Mouse (Mus musculus) intestine, embryonic 16.5 days (tissue): ENCODE measurements around the gene Rprd1b. TPM values are rescaled to one million over a fixed set of nuclear protein-coding genes. Genes with fewer than 3 reads are reported as not detected.

ENCODE experiments used
- ATAC-seq: fragments of 200-750 bp; cut with Nextera tagmentation; 2 replicates; pipeline ENCODE4 v1.8.0; 2017; ENCODE audit warnings: moderate TSS enrichment, moderate library complexity
- H3K27ac ChIP-seq: fragments of 300-500 bp; sonication (generic); 2 replicates; pipeline ENCODE4 v1.5.1; 2014; ENCODE audit warnings: mild to moderate bottlenecking, low read length
- H3K27me3 ChIP-seq: fragments of 300-500 bp; sonication (generic); replicated peaks from 2 replicates; pipeline ENCODE4 v1.6.1; 2014; ENCODE audit warnings: low read length, control low read depth, mixed read lengths; ENCODE audit not compliant: control insufficient read depth, insufficient read depth
- H3K36me3 ChIP-seq: fragments of 300-500 bp; sonication (generic); 2 replicates; pipeline ENCODE4 v1.6.1; 2014; ENCODE audit warnings: low read length, control low read depth; ENCODE audit not compliant: control insufficient read depth, insufficient read depth
- H3K4me1 ChIP-seq: fragments of 300-500 bp; sonication (generic); 2 replicates; pipeline ENCODE4 v1.6.1; 2014; ENCODE audit warnings: low read length, control low read depth, mixed read lengths; ENCODE audit not compliant: control insufficient read depth, insufficient read depth
- H3K4me2 ChIP-seq: fragments of 300-500 bp; sonication (generic); 2 replicates; pipeline ENCODE4 v1.6.1; 2014; ENCODE audit warnings: low read depth, low read length, control low read depth
- H3K4me3 ChIP-seq: fragments of 300-500 bp; sonication (generic); 2 replicates; pipeline ENCODE4 v1.5.1; 2014; ENCODE audit warnings: mild to moderate bottlenecking, low read length
- H3K9ac ChIP-seq: fragments of 300-500 bp; sonication (generic); 2 replicates; pipeline ENCODE4 v1.6.1; 2014; ENCODE audit warnings: low read depth, low read length
- H3K9me3 ChIP-seq: fragments of 300-500 bp; sonication (generic); 2 replicates; pipeline ENCODE4 v1.6.1; 2016; ENCODE audit warnings: low read length, control low read depth; ENCODE audit not compliant: control insufficient read depth
- WGBS: fragments of 180-500 bp; shearing (Covaris S2); extraction: QIAGEN DNeasy Blood & Tissue Kit; methylation state at CpG from one replicate; pipeline ENCODE4 v1.1.7; 2014; 5-methylcytosine and 5-hydroxymethylcytosine counted together
- polyA plus RNA-seq: library from polyadenylated mRNA; unstranded; fragments of >200 nt; fragmentation: Nextera tagmentation; extraction: Ambion mirVana; gene quantifications from 2 replicates; pipeline ENCODE4 v1.2.1, GENCODE M21; 2015

The Rprd1b gene
- polyA plus RNA-seq, 1 experiment from 2014 or later, result 34.2 TPM

- 91% methylated on average over 4 of the region's 4 CpGs for WGBS
- no peaks in the 10 kb centered on the region for H3K27me3 ChIP-seq
- H3K27ac ChIP-seq, result no peak overlapping the region
- H3K4me1 ChIP-seq, result peaks cover 11% of the 10 kb centered on the region; the same call in 1 of the 2 replicates
- H3K9ac ChIP-seq, result no peak overlapping the region
- H3K4me2 ChIP-seq, result no peak overlapping the region
- peaks cover 8% of the 10 kb centered on the region; the same call in 1 of the 2 replicates for H3K36me3 ChIP-seq
- H3K9me3 ChIP-seq, result no peaks in the 10 kb centered on the region
- no peak for ATAC-seq
- H3K4me3 ChIP-seq, result no peak overlapping the region
Observed at GRCm38 (mm10) chr2:157992501-157992900, 35.8 kb upstream of the Rprd1b start.

- Histone ChIP-seq H3K27ac (no peak overlapping the region), H3K9me3 (no peaks in the 10 kb centered on the region), H3K27me3 (no peaks in the 10 kb centered on the region), H3K4me3 (no peak overlapping the region), H3K36me3 (no peaks in the 10 kb centered on the region), H3K4me1 (no peaks in the 10 kb centered on the region), H3K9ac (no peak overlapping the region), H3K4me2 (no peak overlapping the region)
- ATAC-seq, result no peak
- 81% methylated on average over 3 of the region's 3 CpGs for WGBS
Observed at GRCm38 (mm10) chr2:157998817-157999216, 29.5 kb upstream of the Rprd1b start.

DNA sequence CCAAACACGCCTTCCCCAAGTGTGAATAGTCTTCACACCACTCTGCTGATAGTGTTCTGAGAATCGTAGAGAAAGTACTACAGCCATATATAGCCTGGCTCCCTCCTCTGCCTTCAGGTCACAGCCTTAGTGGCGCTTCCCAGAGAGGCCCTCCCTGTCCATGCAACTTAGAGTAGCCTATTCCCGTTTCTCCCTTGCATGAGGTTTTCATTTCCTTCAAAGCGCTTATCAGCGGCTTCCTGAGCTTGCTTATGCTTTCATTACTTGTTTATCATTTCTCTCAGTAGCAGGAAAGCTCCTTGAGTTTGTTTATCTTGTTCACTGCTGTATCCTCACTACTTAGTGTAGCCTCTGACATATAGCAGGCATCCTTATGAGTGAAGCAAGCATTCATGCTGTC lies 23.7 kb upstream of the Rprd1b start:
- H3K9me3 ChIP-seq, result no peaks in the 10 kb centered on the region
- no peaks in the 10 kb centered on the region for H3K4me1 ChIP-seq
- no peaks in the 10 kb centered on the region for H3K27me3 ChIP-seq
- H3K36me3 ChIP-seq, result peaks cover 3% of the 10 kb centered on the region
- ATAC-seq, result peak; percentile 77
- peak overlapping the region; percentile 62; the same call in 1 of the 2 replicates for H3K27ac ChIP-seq
- no peak overlapping the region for H3K4me3 ChIP-seq
- no peak overlapping the region for H3K9ac ChIP-seq
- no peak overlapping the region for H3K4me2 ChIP-seq
- 46% methylated on average over 6 of the region's 6 CpGs for WGBS

GRCm38 (mm10) chr2:158005641-158006040 lies 22.7 kb upstream of the Rprd1b start:
- no peak overlapping the region for H3K4me2 ChIP-seq
- ATAC-seq, result no peak
- WGBS, result 96% methylated on average over 4 of the region's 4 CpGs

GRCm38 (mm10) chr2:158009373-158009772 lies 18.9 kb upstream of the Rprd1b start:
- no peaks in the 10 kb centered on the region for H3K27me3 ChIP-seq
- peaks cover 3% of the 10 kb centered on the region for H3K36me3 ChIP-seq
- WGBS, result 78% methylated on average over 7 of the region's 7 CpGs
- no peak for ATAC-seq
- no peaks in the 10 kb centered on the region for H3K9me3 ChIP-seq
- no peak overlapping the region for H3K27ac ChIP-seq
- H3K4me3 ChIP-seq, result no peak overlapping the region
- H3K4me1 ChIP-seq, result no peaks in the 10 kb centered on the region
- no peak overlapping the region for H3K4me2 ChIP-seq
- 0 out of 2 replicates have a peak overlapping the region, but pooled peaks have one; percentile 2 for H3K9ac ChIP-seq

More at GRCm38 (mm10) chr2:158005641-158006040, 22.7 kb upstream of the Rprd1b start:
- Histone ChIP-seq H3K4me3 (no peak overlapping the region), H3K27me3 (no peaks in the 10 kb centered on the region), H3K27ac (no peak overlapping the region), H3K4me1 (no peaks in the 10 kb centered on the region), H3K9ac (no peak overlapping the region), H3K36me3 (peaks cover 3% of the 10 kb centered on the region), H3K9me3 (no peaks in the 10 kb centered on the region)

GRCm38 (mm10) chr2:158012608-158013007 lies 15.7 kb upstream of the Rprd1b start:
- Histone ChIP-seq H3K4me2 (no peak overlapping the region), H3K9ac (no peak overlapping the region), H3K4me1 (no peaks in the 10 kb centered on the region), H3K4me3 (no peak overlapping the region), H3K36me3 (no peaks in the 10 kb centered on the region; the same call in 1 of the 2 replicates), H3K27me3 (no peaks in the 10 kb centered on the region), H3K27ac (no peak overlapping the region), H3K9me3 (no peaks in the 10 kb centered on the region)
- no peak for ATAC-seq
- WGBS, result 69% methylated on average over 3 of the region's 3 CpGs

DNA sequence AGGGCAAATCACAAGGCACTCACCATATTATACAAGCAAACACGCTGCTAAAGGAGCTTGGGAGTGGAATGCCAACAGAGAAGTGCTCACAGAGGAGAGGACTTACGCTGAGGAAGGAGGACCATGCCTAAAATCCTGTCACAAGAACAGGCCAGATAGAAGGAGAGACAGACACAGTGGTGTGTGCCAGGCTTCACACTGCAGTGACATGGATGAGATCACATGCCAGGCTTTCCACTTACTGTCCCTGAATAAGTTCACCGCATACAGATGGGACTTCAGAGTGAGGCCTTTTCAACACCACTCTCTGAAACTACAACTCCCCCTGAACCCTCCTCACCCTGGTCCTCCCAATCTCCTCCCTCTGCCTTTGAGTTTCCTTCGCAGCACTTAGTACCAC lies 11.0 kb upstream of the Rprd1b start:
- Histone ChIP-seq H3K27me3 (no peaks in the 10 kb centered on the region), H3K27ac (no peak overlapping the region), H3K9ac (no peak overlapping the region), H3K9me3 (no peaks in the 10 kb centered on the region), H3K4me1 (no peaks in the 10 kb centered on the region), H3K36me3 (no peaks in the 10 kb centered on the region), H3K4me3 (no peak overlapping the region), H3K4me2 (no peak overlapping the region)
- no peak for ATAC-seq
- WGBS, result 91% methylated on average over 4 of the region's 4 CpGs

- H3K4me2 ChIP-seq, result peak overlapping the region; percentile 74
- WGBS, result 1% methylated on average over 15 of the region's 16 CpGs
- peak overlapping the region; percentile 97 for H3K27ac ChIP-seq
- peak; percentile 7; the same call in 1 of the 2 replicates for ATAC-seq
- H3K36me3 ChIP-seq, result no peaks in the 10 kb centered on the region
- no peaks in the 10 kb centered on the region for H3K9me3 ChIP-seq
- H3K27me3 ChIP-seq, result no peaks in the 10 kb centered on the region
- peak overlapping the region; percentile 98 for H3K9ac ChIP-seq
- H3K4me3 ChIP-seq, result peak overlapping the region; percentile 99
- H3K4me1 ChIP-seq, result peaks cover 32% of the 10 kb centered on the region
Observed at GRCm38 (mm10) chr2:158027855-158028353, 393 bp upstream of the Rprd1b start.

GRCm38 (mm10) chr2:158030007-158030406 lies 1.7 kb downstream of the Rprd1b start:
- WGBS, result 66% methylated on average over 7 of the region's 7 CpGs
- peak overlapping the region; percentile 98 for H3K9ac ChIP-seq
- peak overlapping the region; percentile 28; the same call in 1 of the 2 replicates for H3K27ac ChIP-seq

DNA sequence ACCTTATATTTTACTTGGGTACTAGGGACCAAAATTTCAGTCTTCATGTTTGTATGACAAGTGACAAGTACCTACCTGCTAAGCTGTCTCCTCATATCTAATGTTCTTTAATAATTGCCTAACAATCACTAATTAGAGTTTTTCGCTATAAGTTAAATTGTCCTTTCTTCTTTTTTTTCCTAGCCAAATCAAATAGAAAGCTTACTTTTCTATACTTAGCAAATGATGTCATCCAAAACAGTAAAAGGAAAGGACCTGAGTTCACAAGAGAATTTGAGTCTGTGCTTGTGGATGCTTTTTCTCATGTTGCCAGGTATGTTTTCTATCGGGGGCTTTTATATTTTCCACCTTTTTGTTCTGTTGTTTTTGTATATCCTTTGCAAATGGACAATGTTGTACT lies 7.5 kb downstream of the Rprd1b start:
- Histone ChIP-seq H3K27me3 (no peaks in the 10 kb centered on the region), H3K4me1 (peaks cover 8% of the 10 kb centered on the region), H3K4me2 (no peak overlapping the region), H3K4me3 (no peak overlapping the region), H3K36me3 (no peaks in the 10 kb centered on the region), H3K9ac (no peak overlapping the region), H3K9me3 (no peaks in the 10 kb centered on the region), H3K27ac (no peak overlapping the region)
- ATAC-seq, result no peak
- WGBS, result 90% methylated on average over 2 of the region's 2 CpGs

More at GRCm38 (mm10) chr2:158030007-158030406, 1.7 kb downstream of the Rprd1b start:
- Histone ChIP-seq H3K36me3 (no peaks in the 10 kb centered on the region), H3K4me1 (peaks cover 32% of the 10 kb centered on the region), H3K9me3 (no peaks in the 10 kb centered on the region), H3K4me3 (peak overlapping the region; percentile 99), H3K27me3 (no peaks in the 10 kb centered on the region), H3K4me2 (peak overlapping the region; percentile 76)
- ATAC-seq, result peak; percentile 43; the same call in 1 of the 2 replicates
